In the genomic region with DNA sequence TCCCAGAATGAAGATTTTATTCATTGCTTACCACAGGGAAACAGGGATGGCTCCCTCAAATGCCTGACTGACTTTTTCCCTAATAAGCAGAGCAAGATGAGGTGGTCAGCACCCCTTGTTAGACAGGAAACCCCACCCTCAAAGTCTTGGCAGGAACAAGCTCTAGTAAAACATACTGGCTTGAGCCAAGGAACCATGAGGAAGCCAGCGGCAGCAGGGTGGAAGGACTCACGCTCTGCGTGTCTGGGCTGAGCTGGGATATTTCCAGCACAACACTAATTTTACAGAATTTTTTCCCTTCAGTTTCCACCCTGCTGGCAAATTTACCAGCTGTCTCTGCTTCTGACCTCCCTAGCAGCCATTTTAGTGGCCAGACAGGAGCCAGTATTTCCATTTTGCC, we compare ENCODE assay signal across 9 mouse cellular contexts. TPM values are rescaled to one million over a fixed set of nuclear protein-coding genes. Genes with fewer than 3 reads are reported as not detected.
DNase-seq lines count a peak whose midpoint lies in the region; ATAC-seq lines count a peak whose summit lies in the region.
"Had no signal": no experiment of that assay in that cellular context is flagged by ENCODE, and none has a peak within 500 bp of the region (broad histone marks: within the 10 kb centered on the region; RNA-seq: fewer than 3 reads in every experiment).

No protein-coding gene starts in this region.

- H3K4me2 ChIP-seq in embryonic facial prominence, embryonic 14.5 days (ENCODE audit: low read depth, low read length), result no peak overlapping the region
- H3K4me2 ChIP-seq: liver, embryonic 15.5 days had no signal

- H3K9ac ChIP-seq in embryonic facial prominence, embryonic 14.5 days (ENCODE audit: low read depth, low read length), result no peak overlapping the region
- H3K9ac ChIP-seq: liver, embryonic 15.5 days had no signal

- H3K27ac ChIP-seq in embryonic facial prominence, embryonic 14.5 days (replicated peaks; ENCODE audit: low read depth, low read length), result peak overlapping the region; percentile 71
- H3K27ac ChIP-seq: liver, embryonic 15.5 days had no signal

- peaks cover 49% of the 10 kb centered on the region for H3K36me3 ChIP-seq in embryonic facial prominence, embryonic 14.5 days (ENCODE audit: control insufficient read depth, insufficient read depth, low read length)

- H3K9me3 ChIP-seq in embryonic facial prominence, embryonic 14.5 days (ENCODE audit: control insufficient read depth, low read length), result no peaks in the 10 kb centered on the region
- H3K9me3 ChIP-seq: liver, embryonic 15.5 days had no signal

- intact Hi-C loops in heart, postnatal 10 days (cut with DNase I), result no loop called here

- peak; percentile 72 to 79 for DNase-seq in cerebellum, postnatal 10 days
- DNase-seq in cerebellum, adult 9-10 months, result no peak
- DNase-seq in embryonic facial prominence, embryonic 14.5 days (ENCODE audit: low spot score), result peak; percentile 76
- DNase-seq in heart, postnatal 10 days, result peak; percentile 73 to 76
- DNase-seq in lung, postnatal 36 days, result peak; percentile 46
- no peak for DNase-seq in layer of hippocampus, postnatal 25 days (ENCODE audit: extremely low spot score in 1 of 2, low spot score in 1 of 2)
- no peak for DNase-seq in thymus, adult 18-20 months
- no peak for DNase-seq in spleen, adult 18-20 months

- no peak overlapping the region for H3K4me3 ChIP-seq in embryonic facial prominence, embryonic 14.5 days (ENCODE audit: low read depth, low read length)
- H3K4me3 ChIP-seq: liver, embryonic 15.5 days had no signal

- H3K27me3 ChIP-seq in embryonic facial prominence, embryonic 14.5 days (replicated peaks; ENCODE audit: control insufficient read depth, insufficient read depth, low read length), result no peaks in the 10 kb centered on the region
- H3K27me3 ChIP-seq: liver, embryonic 15.5 days had no signal

- 54% methylated on average over 3 of the region's 3 CpGs for WGBS in embryonic facial prominence, embryonic 14.5 days

- H3K4me1 ChIP-seq in embryonic facial prominence, embryonic 14.5 days (ENCODE audit: control insufficient read depth, insufficient read depth, low read length), result peaks cover 48% of the 10 kb centered on the region

- no peak for ATAC-seq in embryonic facial prominence, embryonic 14.5 days (ENCODE audit: low read depth)

RNA-seq across cellular contexts. Expression of a gene that starts 7.4 kb away (rescaled TPM):
- polyA plus RNA-seq in embryonic facial prominence, embryonic 14.5 days (2014; fragmentation: Nextera tagmentation; extraction: Ambion mirVana), result 26.6 and 27.1 TPM in 2 replicates
- total RNA-seq in heart, postnatal 10 days (2021), result 10 to 100 TPM; 25.6 to 30.9 TPM
- 100 to 1,000 TPM in 1 of 2 experiments, 10 to 100 TPM in 1; 85.6 to 106 TPM for total RNA-seq in layer of hippocampus, postnatal 25 days (2021)

RNA-seq across cellular contexts. Expression of a gene that starts 25.4 kb away (rescaled TPM):
- 17.6 and 18.1 TPM in 2 replicates for polyA plus RNA-seq in embryonic facial prominence, embryonic 14.5 days (2014; fragmentation: Nextera tagmentation; extraction: Ambion mirVana)
- total RNA-seq in heart, postnatal 10 days (2021), result 10 to 100 TPM in 1 of 2 experiments, 1 to 10 TPM in 1; 9.3 to 10.3 TPM
- 100 to 1,000 TPM; 339 to 369 TPM for total RNA-seq in layer of hippocampus, postnatal 25 days (2021)

RNA-seq across cellular contexts. Expression of a gene that starts 33.9 kb away (rescaled TPM):
- polyA plus RNA-seq in embryonic facial prominence, embryonic 14.5 days (2014; fragmentation: Nextera tagmentation; extraction: Ambion mirVana), result 15.7 and 16.0 TPM in 2 replicates
- total RNA-seq in heart, postnatal 10 days (2021), result 1 to 10 TPM; 6.7 to 6.9 TPM
- total RNA-seq in layer of hippocampus, postnatal 25 days (2021), result 10 to 100 TPM; 15.1 to 18.1 TPM

RNA-seq across cellular contexts. Expression of a gene that starts 44.1 kb away (rescaled TPM):
- 2.7 and 3.0 TPM in 2 replicates for polyA plus RNA-seq in embryonic facial prominence, embryonic 14.5 days (2014; fragmentation: Nextera tagmentation; extraction: Ambion mirVana)
- 1 to 10 TPM; 2.0 to 2.1 TPM for total RNA-seq in heart, postnatal 10 days (2021)
- total RNA-seq in layer of hippocampus, postnatal 25 days (2021), result 1 to 10 TPM; 3.6 to 4.7 TPM

RNA-seq across cellular contexts. Expression of a gene that starts 51.8 kb away (rescaled TPM):
- polyA plus RNA-seq in embryonic facial prominence, embryonic 14.5 days (2014; fragmentation: Nextera tagmentation; extraction: Ambion mirVana), result 10.7 and 11.1 TPM in 2 replicates
- under 1 TPM; 0.10 to 0.99 TPM for total RNA-seq in heart, postnatal 10 days (2021)
- total RNA-seq in layer of hippocampus, postnatal 25 days (2021), result under 1 TPM; 0.34 to 0.96 TPM

Comparison
In these comparisons a context has a peak if more than half of its experiments do, and no peak if none do; other contexts are left out.
1. DNase-seq: peak in cerebellum, postnatal 10 days (2 of 2), embryonic facial prominence, embryonic 14.5 days (single experiment), heart, postnatal 10 days (2 of 2) and lung, postnatal 36 days (single experiment); none in cerebellum, adult 9-10 months (single experiment), layer of hippocampus, postnatal 25 days (0 of 2), thymus, adult 18-20 months (0 of 2) and spleen, adult 18-20 months (0 of 2).
2. RNA of a gene that starts 25.4 kb away (total RNA-seq): 339 to 369 TPM in layer of hippocampus, postnatal 25 days; 9.3 to 10.3 TPM in heart, postnatal 10 days; every median in the first group is over 10 times any median in the second.